Mouse (Mus musculus) heart, embryonic 10.5 days (tissue): ENCODE results near the gene Fam219b. TPM values are rescaled to one million over a fixed set of nuclear protein-coding genes. Genes with fewer than 3 reads are reported as not detected.

ENCODE experiments used
- DNase-seq: peaks from one replicate; pipeline ENCODE4 v3.0.0-alpha.2; 2017; ENCODE audit warnings: low spot score
- H3K27ac ChIP-seq: fragments of 300-500 bp; sonication (generic); 2 replicates; pipeline ENCODE4 v1.5.1; 2016; ENCODE audit warnings: mild to moderate bottlenecking
- H3K27me3 ChIP-seq: fragments of 300-500 bp; sonication (generic); 2 replicates; pipeline ENCODE4 v1.6.1; 2016; ENCODE audit warnings: mild to moderate bottlenecking; ENCODE audit not compliant: poor library complexity, insufficient read depth, severe bottlenecking
- H3K36me3 ChIP-seq: fragments of 300-500 bp; sonication (generic); 2 replicates; pipeline ENCODE4 v1.6.1; 2016; ENCODE audit warnings: mild to moderate bottlenecking, moderate library complexity
- H3K4me1 ChIP-seq: fragments of 300-500 bp; sonication (generic); 2 replicates; pipeline ENCODE4 v1.6.1; 2016; ENCODE audit warnings: mild to moderate bottlenecking
- H3K4me3 ChIP-seq: fragments of 300-500 bp; sonication (generic); 2 replicates; pipeline ENCODE4 v1.5.1; 2016; ENCODE audit warnings: mild to moderate bottlenecking, moderate library complexity
- H3K9me3 ChIP-seq: fragments of 300-500 bp; sonication (generic); 2 replicates; pipeline ENCODE4 v1.6.1; 2016; ENCODE audit warnings: mild to moderate bottlenecking, moderate library complexity
- whole genome bisulfite sequencing: fragments of 180-500 bp; shearing (Covaris S2); methylation state at CpG from one replicate; pipeline ENCODE4 v1.1.7; 2016; 5-methylcytosine and 5-hydroxymethylcytosine counted together
- polyA plus RNA-seq: library from polyadenylated mRNA; unstranded; fragments of >200 nt; fragmentation: Nextera tagmentation; extraction: Ambion mirVana; gene quantifications from 2 replicates; pipeline ENCODE4 v1.2.1, GENCODE M21; 2016

The Fam219b gene
- polyA plus RNA-seq, 1 experiment from 2014 or later: 14.9 TPM

DNA sequence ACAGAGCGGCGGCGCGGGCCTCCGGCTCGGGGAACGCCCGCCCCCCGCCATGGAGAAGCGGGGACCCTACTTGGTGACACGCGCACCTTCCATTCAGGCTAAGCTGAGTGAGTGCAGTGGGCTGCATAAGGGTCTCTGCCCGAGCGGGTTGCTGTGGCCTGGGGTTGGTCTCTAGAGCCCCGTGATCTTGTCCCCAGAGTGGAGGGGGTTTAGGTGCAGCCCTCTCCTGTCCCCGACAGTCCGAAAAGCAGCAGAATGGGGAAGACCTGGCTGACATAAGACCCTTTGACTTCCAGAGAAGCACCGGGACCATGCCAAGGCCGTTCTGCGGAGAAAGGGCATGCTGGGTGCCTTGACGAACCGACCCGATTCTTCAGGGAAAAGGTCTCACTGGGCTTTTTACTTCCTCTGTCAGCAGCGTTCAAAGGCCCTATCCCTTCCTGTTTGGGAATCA, 427 bp downstream of the Fam219b start:
- H3K9me3 ChIP-seq: no peaks in the 10 kb centered on the region
- H3K36me3 ChIP-seq: peaks cover 59% of the 10 kb centered on the region
- H3K27me3 ChIP-seq: no peaks in the 10 kb centered on the region
- peak overlapping the region; percentile 92 for H3K4me3 ChIP-seq
- DNase-seq: no peak
- H3K4me1 ChIP-seq: peaks cover 13% of the 10 kb centered on the region
- WGBS: 0% methylated on average over 24 of the region's 24 CpGs
- peak overlapping the region; percentile 95 for H3K27ac ChIP-seq

DNA sequence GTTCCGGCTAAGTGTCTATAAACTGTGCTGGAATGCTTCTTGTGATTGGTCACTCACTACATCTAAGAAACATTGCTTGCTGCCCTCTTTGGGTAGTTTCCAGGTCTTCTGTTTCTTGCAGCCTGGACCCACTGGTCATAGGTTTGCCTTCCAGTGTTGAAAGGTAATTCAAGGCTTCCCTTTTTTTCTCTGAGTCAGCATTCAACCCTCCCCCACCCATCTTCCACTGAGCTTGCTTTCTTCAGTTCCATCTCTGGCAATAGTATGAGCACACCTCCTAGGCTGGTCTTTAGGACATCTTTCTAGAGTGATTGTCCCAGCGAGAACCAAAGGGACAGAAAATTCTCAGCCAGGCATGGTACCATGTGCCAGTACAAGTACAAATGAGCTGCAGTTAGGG, 2.2 kb downstream of the Fam219b start:
- no peak overlapping the region for H3K4me3 ChIP-seq
- H3K4me1 ChIP-seq: peaks cover 13% of the 10 kb centered on the region
- no peaks in the 10 kb centered on the region for H3K9me3 ChIP-seq
- peaks cover 61% of the 10 kb centered on the region for H3K36me3 ChIP-seq
- 89% methylated on average over 2 of the region's 2 CpGs for WGBS
- no peak for DNase-seq
- no peak overlapping the region for H3K27ac ChIP-seq
- H3K27me3 ChIP-seq: no peaks in the 10 kb centered on the region

DNA sequence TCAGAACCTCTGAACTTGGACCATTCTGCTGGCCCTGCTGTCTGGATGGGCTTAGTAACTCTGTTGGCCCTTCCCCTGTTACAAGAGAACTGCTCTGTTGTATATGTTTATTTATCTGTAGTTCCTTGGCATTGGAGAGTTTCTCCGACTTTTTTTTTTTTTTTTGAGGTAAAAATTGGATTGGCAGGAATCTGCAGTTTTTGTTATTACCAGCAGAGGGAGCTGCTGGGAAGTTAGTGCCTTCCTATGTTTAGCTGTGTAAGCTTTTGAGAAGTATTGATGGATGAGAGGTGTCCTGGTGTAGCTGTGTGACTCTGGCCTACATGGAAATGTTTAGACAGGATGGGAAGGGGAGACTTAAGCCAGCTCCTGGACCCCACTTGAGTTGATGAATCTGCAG, 4.0 kb downstream of the Fam219b start:
- Histone ChIP-seq H3K4me3 (no peak overlapping the region), H3K9me3 (no peaks in the 10 kb centered on the region), H3K27me3 (no peaks in the 10 kb centered on the region), H3K4me1 (peaks cover 13% of the 10 kb centered on the region), H3K36me3 (peaks cover 75% of the 10 kb centered on the region), H3K27ac (no peak overlapping the region)
- 17% methylated on average over 1 of the region's 1 CpGs for WGBS
- no peak for DNase-seq

DNA sequence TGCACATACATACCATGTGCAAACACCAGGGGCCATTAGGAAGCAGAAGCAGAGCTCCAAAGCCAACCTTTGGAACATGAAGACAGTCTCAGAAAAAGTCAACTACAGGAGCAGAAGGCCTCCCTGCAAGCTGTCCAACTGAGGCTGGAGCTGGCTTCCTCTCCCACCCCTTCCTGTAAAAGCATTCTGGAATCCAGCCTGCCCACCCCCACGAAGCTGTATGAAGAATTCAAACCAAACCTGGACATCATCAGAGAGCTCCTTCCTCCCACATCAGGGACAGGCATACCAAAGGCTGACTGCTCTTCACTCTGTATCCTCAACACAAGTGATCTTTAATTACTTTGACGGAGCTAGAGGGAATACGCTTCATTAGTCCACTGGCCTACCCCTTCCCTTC, 6.6 kb downstream of the Fam219b start:
- 77% methylated on average over 3 of the region's 3 CpGs for WGBS
- no peaks in the 10 kb centered on the region for H3K9me3 ChIP-seq
- H3K27ac ChIP-seq: no peak overlapping the region
- no peak overlapping the region for H3K4me3 ChIP-seq
- no peaks in the 10 kb centered on the region for H3K27me3 ChIP-seq
- DNase-seq: no peak
- peaks cover 96% of the 10 kb centered on the region for H3K36me3 ChIP-seq
- peaks cover 19% of the 10 kb centered on the region for H3K4me1 ChIP-seq

DNA sequence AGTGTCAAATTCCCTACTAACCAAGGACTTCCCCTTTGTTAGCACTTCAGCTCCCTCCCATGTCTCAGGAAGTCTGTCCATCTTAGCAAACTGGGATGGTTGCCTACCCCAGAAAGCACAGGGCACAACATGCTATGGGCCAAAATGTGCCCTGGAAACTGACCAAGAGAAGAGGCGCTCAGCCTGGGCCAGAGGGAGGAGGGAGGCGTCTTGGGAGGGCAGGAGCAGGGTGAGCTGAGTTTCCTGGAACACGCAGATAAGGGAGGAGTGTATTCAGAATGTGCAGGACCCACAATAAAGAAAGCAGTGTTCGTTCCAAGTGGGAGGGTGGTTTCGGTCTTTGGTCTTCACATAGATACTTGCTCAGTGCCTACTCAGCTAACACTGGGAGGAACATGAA, 10.0 kb downstream of the Fam219b start:
- H3K4me1 ChIP-seq: peaks cover 43% of the 10 kb centered on the region
- WGBS: 57% methylated on average over 5 of the region's 5 CpGs
- no peaks in the 10 kb centered on the region for H3K9me3 ChIP-seq
- H3K4me3 ChIP-seq: no peak overlapping the region
- H3K27ac ChIP-seq: no peak overlapping the region
- H3K27me3 ChIP-seq: no peaks in the 10 kb centered on the region
- DNase-seq: no peak
- H3K36me3 ChIP-seq: peaks cover 84% of the 10 kb centered on the region

DNA sequence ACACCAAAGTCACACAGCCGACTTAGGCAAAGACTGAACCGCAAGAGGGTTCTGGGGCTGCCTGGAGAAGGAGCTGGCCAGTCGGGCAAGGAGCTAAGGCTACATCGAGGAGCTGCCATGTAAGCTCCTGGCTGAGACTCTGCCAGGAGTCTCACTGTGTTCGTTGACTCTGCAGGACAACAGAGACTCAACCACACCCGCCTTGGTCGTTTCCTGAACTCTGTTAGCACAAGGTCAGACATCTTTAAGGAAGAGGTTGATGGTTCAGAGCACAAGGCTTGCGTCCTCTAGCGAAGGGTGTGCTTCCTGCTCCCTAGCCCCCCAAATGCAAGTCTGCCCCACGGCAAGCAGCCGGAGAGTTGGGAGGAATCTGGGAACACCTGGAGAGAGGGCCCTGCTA, 10.5 kb downstream of the Fam219b start:
- H3K27me3 ChIP-seq: no peaks in the 10 kb centered on the region
- peaks cover 43% of the 10 kb centered on the region for H3K4me1 ChIP-seq
- WGBS: 84% methylated on average over 11 of the region's 11 CpGs
- H3K4me3 ChIP-seq: no peak overlapping the region
- no peak for DNase-seq
- no peak overlapping the region for H3K27ac ChIP-seq
- H3K36me3 ChIP-seq: peaks cover 78% of the 10 kb centered on the region
- no peaks in the 10 kb centered on the region for H3K9me3 ChIP-seq

DNA sequence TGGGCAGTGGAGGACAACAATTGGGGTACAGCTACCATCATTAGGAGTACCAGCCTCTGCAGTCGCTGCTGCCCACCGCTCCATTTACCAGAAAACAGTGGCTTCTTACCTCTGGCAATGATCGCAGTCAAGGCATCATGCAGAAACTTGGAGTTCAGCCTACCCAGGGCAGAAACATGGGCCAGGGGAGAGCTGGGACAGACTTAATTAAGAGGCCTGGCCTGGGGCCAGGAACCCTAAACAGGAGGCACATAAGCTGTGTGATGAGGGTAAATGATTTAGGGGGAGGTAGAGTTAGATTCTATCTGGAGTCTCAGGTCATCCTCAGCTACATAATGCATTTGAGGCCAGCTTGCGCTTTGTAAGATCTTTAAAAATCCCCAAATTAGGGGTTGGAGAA, 11.9 kb downstream of the Fam219b start:
- Histone ChIP-seq H3K27ac (no peak overlapping the region), H3K4me1 (peaks cover 48% of the 10 kb centered on the region), H3K27me3 (no peaks in the 10 kb centered on the region), H3K36me3 (peaks cover 65% of the 10 kb centered on the region), H3K9me3 (no peaks in the 10 kb centered on the region), H3K4me3 (no peak overlapping the region)
- WGBS: 93% methylated on average over 4 of the region's 4 CpGs
- no peak for DNase-seq

DNA sequence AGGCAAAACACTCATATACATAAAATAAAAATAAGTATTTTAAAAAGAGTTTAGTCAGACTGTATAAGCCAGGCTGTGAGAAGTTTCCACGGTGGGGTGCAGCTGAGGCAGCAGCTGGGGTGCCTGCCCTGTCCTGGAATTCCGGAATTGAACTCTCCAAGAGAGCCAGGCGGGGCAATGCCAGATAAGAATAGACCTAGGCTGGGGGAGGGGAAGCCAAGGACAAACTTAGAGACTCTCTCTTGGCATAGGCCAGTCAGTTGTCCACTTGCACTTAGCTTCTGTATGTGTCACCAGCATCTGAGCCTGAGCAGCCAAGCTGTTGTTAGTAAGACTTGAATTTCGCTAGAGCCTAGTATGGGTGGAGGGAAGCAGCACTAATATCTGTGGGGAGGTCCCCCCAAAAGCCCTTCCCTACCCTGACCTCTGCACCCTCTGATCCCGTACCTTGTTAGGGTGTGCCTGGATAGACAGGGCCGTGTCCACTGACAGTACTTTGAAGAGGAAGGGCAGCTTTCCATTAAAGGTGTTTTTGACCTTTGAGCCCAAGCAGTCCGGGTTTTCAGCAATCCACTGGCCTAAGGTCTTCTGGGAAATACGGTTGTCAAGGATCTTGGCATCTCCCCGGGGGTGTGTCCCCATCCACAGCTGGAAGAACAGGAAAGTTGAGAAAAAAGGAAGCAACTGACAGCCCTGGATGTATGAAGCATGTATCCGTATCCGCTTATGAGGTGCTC, 13.0 kb downstream of the Fam219b start:
- Histone ChIP-seq H3K27ac (peak overlapping the region; percentile 76), H3K4me3 (peak overlapping the region; percentile 20), H3K27me3 (no peaks in the 10 kb centered on the region), H3K36me3 (peaks cover 54% of the 10 kb centered on the region), H3K4me1 (peaks cover 51% of the 10 kb centered on the region), H3K9me3 (no peaks in the 10 kb centered on the region)
- peak; percentile 90 for DNase-seq
- 56% methylated on average over 11 of the region's 11 CpGs for WGBS

DNA sequence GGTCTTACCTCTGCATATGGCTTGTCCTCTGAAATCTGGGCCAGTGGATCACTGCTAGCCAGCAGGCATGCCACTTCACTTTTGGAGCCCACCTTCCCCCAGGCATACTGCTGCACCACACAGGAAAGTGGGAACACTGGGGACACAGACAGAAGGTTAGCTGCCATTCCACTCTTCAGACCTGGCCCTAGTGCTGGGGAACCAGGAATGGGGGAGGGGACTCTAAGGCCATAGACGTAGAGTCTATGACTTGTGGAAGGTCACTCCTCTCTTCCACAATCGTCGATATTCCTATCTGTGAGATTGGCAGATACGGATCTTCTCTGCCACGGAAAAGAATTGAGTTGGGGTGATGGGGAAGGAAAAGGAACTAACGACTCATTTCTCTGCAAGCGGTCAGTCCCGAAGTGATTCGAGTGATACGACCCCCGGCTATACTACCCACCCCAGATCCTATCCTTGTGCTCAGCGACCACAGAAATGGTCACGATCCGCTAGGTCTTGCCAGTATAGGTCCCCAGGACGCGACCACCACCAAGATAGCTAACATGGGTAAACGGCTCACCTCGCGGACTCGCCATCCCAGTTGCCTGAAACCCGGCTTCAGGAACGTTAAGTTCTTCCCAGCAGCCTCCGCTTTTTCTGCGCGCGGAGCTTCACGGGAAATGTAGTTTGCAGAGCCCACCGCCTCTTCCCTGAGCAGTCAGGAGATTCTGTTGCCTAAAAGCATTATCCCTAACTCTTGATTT, 15.0 kb downstream of the Fam219b start, which contains the start of gene Mpi:
Gene Mpi, minus strand, starts transcription at position 625 of the 749 bp plus-strand sequence.
- H3K36me3 ChIP-seq: peaks cover 35% of the 10 kb centered on the region
- H3K4me3 ChIP-seq: peak within 1 kb of the TSS; percentile 81
- DNase-seq: peak; percentile 86
- under 1% methylated on average over 28 of the region's 28 CpGs for WGBS
- H3K9me3 ChIP-seq: no peaks in the 10 kb centered on the region
- no peaks in the 10 kb centered on the region for H3K27me3 ChIP-seq
- peaks cover 51% of the 10 kb centered on the region for H3K4me1 ChIP-seq
- H3K27ac ChIP-seq: peak within 1 kb of the TSS; percentile 86

DNA sequence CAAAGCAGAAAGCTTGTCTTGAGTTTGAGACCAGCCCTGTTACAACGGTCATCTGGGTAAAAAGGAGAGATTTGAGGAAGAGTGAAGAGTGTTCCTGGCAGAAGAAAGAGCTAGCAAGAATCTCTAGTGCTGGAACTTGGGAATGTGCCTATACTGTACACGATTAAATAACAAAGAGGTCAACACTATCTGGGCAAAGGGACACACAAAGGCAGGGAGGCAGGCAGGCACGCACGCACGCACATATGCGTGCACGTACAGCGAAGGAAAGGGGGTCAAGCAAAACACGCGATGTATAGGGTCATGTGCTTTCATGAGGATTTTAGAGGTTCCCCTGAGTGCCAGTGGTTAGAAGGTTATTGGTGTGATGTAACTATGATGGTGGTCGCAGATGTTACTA, 15.8 kb downstream of the Fam219b start:
- no peak for DNase-seq
- peaks cover 27% of the 10 kb centered on the region for H3K36me3 ChIP-seq
- 66% methylated on average over 11 of the region's 11 CpGs for WGBS
- H3K4me1 ChIP-seq: peaks cover 44% of the 10 kb centered on the region
- no peak overlapping the region for H3K27ac ChIP-seq
- no peak overlapping the region for H3K4me3 ChIP-seq
- no peaks in the 10 kb centered on the region for H3K9me3 ChIP-seq
- no peaks in the 10 kb centered on the region for H3K27me3 ChIP-seq

DNA sequence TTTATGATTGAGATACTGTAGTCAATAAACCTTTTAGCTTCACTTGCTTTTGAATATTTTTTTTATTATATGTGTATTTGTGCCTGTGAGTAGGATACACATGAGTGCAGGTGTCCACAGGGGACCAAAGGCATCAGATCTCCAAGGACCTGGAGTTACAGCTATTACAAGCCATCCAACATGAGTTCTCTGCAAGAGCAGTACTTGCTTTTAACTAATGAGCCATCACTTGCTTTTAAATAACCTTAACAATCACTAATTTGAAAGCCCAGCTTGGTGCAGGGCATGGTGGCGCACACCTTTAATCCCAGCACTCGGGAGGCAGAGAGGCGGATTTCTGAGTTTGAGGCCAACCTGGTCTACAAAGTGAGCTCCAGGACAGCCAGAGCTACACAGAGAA, 17.4 kb downstream of the Fam219b start:
- Histone ChIP-seq H3K27me3 (no peaks in the 10 kb centered on the region), H3K9me3 (no peaks in the 10 kb centered on the region), H3K4me1 (peaks cover 28% of the 10 kb centered on the region), H3K27ac (no peak overlapping the region), H3K36me3 (peaks cover 10% of the 10 kb centered on the region), H3K4me3 (no peak overlapping the region)
- WGBS: 52% methylated on average over 3 of the region's 3 CpGs
- no peak for DNase-seq

DNA sequence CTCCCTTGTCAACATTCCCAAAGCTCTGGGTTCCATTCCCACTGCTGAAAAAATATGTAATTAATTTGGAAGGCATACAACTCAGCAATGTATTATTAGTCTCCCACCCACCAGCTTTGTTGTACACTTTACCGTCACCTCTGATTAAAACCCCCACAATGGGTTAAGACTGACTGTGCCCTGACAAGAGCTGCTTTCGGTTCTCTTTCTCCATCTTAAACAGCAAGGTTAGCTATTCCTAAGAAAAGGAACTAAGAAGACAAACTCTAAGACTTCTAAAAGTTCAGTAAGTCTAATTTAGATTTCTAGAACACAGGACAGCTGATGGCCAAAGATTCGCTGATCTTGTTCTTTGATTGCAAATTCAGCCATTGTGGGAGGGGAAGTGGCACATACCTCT, 19.9 kb downstream of the Fam219b start:
- no peaks in the 10 kb centered on the region for H3K27me3 ChIP-seq
- no peaks in the 10 kb centered on the region for H3K9me3 ChIP-seq
- H3K4me3 ChIP-seq: no peak overlapping the region
- no peak for DNase-seq
- H3K36me3 ChIP-seq: no peaks in the 10 kb centered on the region
- 73% methylated on average over 3 of the region's 3 CpGs for WGBS
- no peak overlapping the region for H3K27ac ChIP-seq
- H3K4me1 ChIP-seq: peaks cover 20% of the 10 kb centered on the region

DNA sequence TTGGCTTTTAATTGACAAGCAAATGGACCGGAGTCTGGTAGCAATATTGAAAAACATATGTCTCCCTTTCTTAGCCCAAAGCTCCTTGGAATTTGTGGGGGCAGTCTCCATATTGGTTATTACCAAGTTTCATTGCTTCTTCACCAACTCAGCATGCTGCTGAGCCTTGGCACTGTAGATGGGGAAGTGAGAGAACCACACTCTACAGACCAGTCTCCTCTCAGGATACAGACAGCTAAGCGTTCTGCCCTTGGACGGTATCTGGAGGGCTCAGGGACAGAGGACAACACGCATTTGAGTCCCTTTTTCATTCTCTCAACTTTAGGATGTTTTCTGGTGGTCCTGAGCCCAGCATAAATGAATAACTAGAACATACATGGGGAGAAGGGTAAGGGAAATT, 21.3 kb downstream of the Fam219b start:
- Histone ChIP-seq H3K4me1 (peaks cover 27% of the 10 kb centered on the region), H3K4me3 (no peak overlapping the region), H3K27ac (no peak overlapping the region), H3K27me3 (no peaks in the 10 kb centered on the region), H3K9me3 (no peaks in the 10 kb centered on the region), H3K36me3 (no peaks in the 10 kb centered on the region)
- DNase-seq: no peak
- WGBS: 84% methylated on average over 4 of the region's 4 CpGs
